Mouse (Mus musculus) ovary, postnatal 36 days (tissue): ENCODE results near the gene Olfr1118.
"Not testable (repeated sequence)": the region's sequence is repeated elsewhere in the genome, so short reads cannot be mapped to it uniquely, and the experiment has no call there.

Source experiments
- DNase-seq: peaks from one replicate; pipeline ENCODE4 v3.0.0; 2022; ENCODE audit warnings: low spot score, mixed read lengths

Gene Olfr1118

GRCm38 (mm10) chr2:87307281-87307680, at the start of gene Olfr1118:
Gene Olfr1118, plus strand, starts transcription at chr2:87307581.
- DNase-seq: no peak

DNA sequence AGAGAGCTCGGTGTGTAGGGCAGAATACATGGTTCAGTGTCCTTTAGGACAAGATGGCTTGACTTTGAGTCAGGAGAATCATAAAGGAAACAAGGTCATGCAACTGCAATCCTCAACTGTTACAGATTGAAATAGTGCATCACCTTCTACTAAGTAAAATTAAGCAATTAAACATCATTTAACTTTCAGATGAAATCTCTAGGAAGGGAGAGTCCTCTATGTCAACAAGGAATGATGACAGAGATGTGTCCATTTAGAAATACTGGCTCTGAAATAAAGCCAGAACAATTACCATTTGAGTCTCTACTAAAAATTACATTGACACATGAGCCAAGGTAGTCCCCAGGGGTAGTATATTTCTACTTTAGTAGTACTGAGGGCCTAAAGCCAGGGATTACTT, 40.1 kb upstream of the Olfr1118 start, which contains the start of gene Olfr1116:
Olfr1116 (plus strand) TSS at position 301 of the 400 bp plus-strand sequence.
- DNase-seq: no peak

DNA sequence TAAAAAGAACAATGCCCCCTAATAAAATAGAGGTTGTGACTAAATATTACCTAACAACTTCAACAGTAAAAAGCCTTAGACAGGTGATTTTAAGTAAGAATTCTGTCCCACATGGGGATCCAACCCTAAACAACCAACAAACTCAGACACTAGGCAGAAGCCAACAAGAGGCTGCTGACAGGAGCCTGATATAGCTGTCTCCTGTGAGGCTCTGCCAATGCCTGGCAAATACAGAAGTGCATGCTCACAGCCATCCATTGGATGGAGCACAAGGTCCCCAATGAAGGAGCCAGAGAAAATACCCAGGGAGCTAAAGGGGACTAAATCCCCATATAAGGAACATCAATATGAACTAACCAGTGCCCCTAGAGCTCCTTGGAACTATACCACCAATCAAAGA, 13.4 kb upstream of the Olfr1118 start:
- not testable (repeated sequence) for DNase-seq

DNA sequence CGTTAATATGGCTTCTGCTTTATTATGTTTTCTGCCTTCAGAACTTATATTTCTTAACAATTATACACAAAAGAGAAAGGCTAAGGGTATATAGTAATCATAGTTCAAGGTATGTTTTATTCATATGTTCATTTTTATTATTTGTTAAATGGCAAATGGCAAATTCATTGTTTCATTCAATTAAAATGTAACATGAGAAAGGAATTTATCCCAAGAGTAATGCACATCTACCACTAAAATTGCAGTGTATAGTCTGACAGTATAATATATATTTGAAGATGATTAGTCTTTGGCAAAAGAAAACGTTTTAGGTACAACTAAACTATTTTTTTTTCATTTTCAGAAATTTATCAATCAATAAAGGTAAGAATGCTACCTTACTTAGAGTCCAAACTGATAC, 47.1 kb downstream of the Olfr1118 start, which contains the start of gene Olfr1120:
Olfr1120 (plus strand) TSS at position 301 of the 400 bp plus-strand sequence.
- no peak for DNase-seq

GRCm38 (mm10) chr2:87360121-87360520, 52.7 kb downstream of the Olfr1118 start:
- DNase-seq: not testable (repeated sequence)
